Mouse (Mus musculus) bone marrow, adult 2 months (tissue): ENCODE measurements around the gene Hist1h1b. TPM values are rescaled to one million over a fixed set of nuclear protein-coding genes. Genes with fewer than 3 reads are reported as not detected.
"Not testable (repeated sequence)": the region's sequence is repeated elsewhere in the genome, so short reads cannot be mapped to it uniquely, and the experiment has no call there.

Source experiments
- H3K27ac ChIP-seq: fragments of 200-500 bp; 2 replicates; pipeline ENCODE4 v1.5.1; 2012; ENCODE audit warnings: low read depth, mild to moderate bottlenecking, control low read depth, inconsistent platforms, low read length; ENCODE audit not compliant: control insufficient read depth, poor library complexity, insufficient read depth
- H3K4me1 ChIP-seq: fragments of 200-500 bp; 2 replicates; pipeline ENCODE4 v1.6.1; 2011; ENCODE audit warnings: low read length; ENCODE audit not compliant: control insufficient read depth, insufficient read depth
- H3K4me3 ChIP-seq: fragments of 200-500 bp; replicated peaks from 2 replicates; pipeline ENCODE3; 2011; ENCODE audit warnings: mild to moderate bottlenecking, low read depth, low read length, control low read depth; ENCODE audit not compliant: control insufficient read depth
- CTCF ChIP-seq: fragments of 200-500 bp; IDR thresholded peaks from 2 replicates; pipeline ENCODE4 v1.5.1; 2011; ENCODE audit warnings: low read length, control low read depth; ENCODE audit not compliant: control insufficient read depth, insufficient read depth
- POLR2A ChIP-seq: fragments of 200-500 bp; IDR thresholded peaks from 2 replicates; pipeline ENCODE4 v1.6.1; 2011; ENCODE audit warnings: low read depth, mild to moderate bottlenecking, control low read depth, low read length, borderline replicate concordance; ENCODE audit not compliant: control insufficient read depth
- WGBS: fragments of 180-500 bp; shearing (Covaris S2); methylation state at CpG from one replicate; pipeline ENCODE4 v1.1.7; 2018; 5-methylcytosine and 5-hydroxymethylcytosine counted together
- polyA plus RNA-seq: library from polyadenylated mRNA; stranded (reverse); fragments of >200 nt; gene quantifications from 2 replicates; pipeline ENCODE4 v1.2.4, GENCODE M21; 2011; ENCODE audit warnings: low replicate concordance; ENCODE audit not compliant: missing spikeins, insufficient read depth, insufficient read length

Hist1h1b gene
- polyA plus RNA-seq, 1 experiment: 123 TPM

DNA sequence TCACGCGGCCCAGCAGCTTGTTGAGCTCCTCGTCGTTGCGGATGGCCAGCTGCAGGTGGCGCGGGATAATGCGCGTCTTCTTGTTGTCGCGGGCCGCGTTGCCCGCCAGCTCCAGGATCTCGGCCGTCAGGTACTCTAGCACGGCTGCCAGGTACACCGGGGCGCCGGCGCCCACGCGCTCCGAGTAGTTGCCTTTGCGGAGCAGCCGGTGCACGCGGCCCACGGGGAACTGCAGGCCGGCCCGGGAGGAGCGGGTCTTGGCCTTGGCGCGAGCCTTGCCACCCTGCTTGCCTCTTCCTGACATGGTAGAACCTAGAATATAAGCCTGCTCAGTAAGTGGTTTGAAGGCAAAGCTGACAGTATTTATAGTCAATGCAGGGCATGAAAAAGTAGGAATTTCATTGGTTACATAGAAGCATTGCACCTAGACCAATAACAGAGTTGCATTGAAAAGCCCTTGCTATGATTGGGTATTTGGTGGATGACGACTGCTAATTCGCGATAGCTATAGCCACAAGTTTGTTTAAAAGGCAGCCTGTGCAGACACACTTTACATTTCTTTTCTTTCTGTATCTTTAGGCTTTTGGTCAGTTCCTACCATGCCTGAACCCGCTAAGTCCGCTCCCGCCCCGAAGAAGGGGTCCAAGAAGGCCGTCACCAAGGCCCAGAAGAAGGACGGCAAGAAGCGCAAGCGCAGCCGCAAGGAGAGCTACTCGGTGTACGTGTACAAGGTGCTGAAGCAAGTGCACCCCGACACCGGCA, 26.7 kb downstream of the Hist1h1b start, which contains the start of the genes Hist1h2ak and Hist1h2bn:
Gene Hist1h2ak, minus strand, starts transcription at position 304 of the 762 bp plus-strand sequence.
Gene Hist1h2bn, plus strand, starts transcription at position 600 of the 762 bp plus-strand sequence.
- TF ChIP-seq POLR2A: peak; percentile 97
- under 1% methylated on average over 48 of the region's 50 CpGs for WGBS

DNA sequence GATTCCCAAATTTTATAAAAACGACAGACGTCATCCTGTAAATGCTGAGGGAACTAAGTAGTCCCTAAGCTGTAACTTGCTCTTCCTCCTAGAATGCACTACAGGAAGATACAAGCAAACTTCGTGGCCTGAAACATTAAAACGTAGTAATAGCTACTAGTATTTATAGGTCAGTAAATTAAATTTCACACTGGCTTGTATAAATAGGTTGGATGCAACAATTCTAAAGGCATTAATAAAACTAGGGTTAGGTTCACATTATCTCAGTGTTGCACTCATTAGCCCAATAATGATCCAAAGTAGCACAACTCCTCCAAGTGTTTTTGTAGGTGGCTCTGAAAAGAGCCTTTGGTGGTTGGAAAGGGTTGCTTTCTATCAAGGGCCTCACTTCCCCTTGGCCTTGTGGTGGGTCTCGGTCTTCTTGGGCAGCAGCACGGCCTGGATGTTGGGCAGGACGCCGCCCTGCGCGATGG, 27.3 kb downstream of the Hist1h1b start:
- peak overlapping the region; percentile 69 for H3K4me3 ChIP-seq
- H3K4me1 ChIP-seq: peaks cover 2% of the 10 kb centered on the region; the same call in 1 of the 2 replicates
- WGBS: 2% methylated on average over 10 of the region's 10 CpGs
- TF ChIP-seq POLR2A (no peak), CTCF (no peak)
- H3K27ac ChIP-seq: peak overlapping the region; percentile 99

More for the DNA sequence above, 26.7 kb downstream of the Hist1h1b start, which contains the start of the genes Hist1h2ak and Hist1h2bn:
- H3K4me3 ChIP-seq: peak within 1 kb of the TSS; percentile 69
- not testable (repeated sequence) for H3K4me1 ChIP-seq
- H3K27ac ChIP-seq: peak within 1 kb of the TSS; percentile 99

DNA sequence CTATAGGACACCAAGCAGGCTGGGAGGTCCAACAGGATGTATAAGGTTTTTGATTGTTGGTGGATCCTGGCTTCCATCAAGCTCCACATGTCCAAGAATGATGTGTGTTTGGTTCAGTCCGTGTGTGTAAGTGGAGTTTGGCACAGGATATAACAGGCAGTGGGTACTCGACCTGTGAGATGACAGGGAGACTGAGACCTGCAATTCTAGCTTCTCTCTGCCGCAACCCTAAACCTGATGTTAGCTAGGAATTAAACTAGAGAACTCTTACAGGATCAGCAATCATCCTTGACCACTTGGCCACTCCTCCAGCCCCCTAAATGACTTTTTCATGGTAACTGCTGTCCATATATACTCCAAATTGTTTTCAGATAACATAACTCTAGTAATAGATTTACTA, 28.1 kb downstream of the Hist1h1b start:
- peak overlapping the region; percentile 84 for H3K27ac ChIP-seq
- TF ChIP-seq POLR2A: no peak
- TF ChIP-seq CTCF: no peak
- peaks cover 4% of the 10 kb centered on the region; the same call in 1 of the 2 replicates for H3K4me1 ChIP-seq
- 53% methylated on average over 3 of the region's 3 CpGs for WGBS
- H3K4me3 ChIP-seq: peak overlapping the region; percentile 59

DNA sequence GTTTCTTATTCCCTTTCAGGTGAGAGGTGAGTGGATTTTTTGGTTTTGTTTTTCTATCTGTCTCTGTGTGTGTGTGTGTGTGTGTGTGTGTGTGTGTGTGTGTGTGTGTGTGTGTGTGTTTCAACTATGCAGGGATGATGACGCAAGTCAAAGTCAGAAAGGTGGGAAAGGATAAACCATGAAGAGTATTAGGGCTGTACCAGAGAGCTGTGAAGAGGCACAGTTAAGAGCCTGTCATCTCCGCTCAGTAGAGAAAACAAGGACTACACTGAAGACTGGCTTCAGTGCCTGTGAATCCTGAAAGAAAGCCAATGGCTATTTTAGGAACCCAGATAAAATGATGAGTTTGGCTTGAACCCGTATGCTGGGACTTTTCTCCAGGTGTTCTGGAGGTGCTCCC, 28.6 kb downstream of the Hist1h1b start:
- H3K4me1 ChIP-seq: peaks cover 5% of the 10 kb centered on the region; the same call in 1 of the 2 replicates
- TF ChIP-seq CTCF (no peak), POLR2A (no peak)
- H3K27ac ChIP-seq: peak overlapping the region; percentile 46; the same call in 1 of the 2 replicates
- no peak overlapping the region for H3K4me3 ChIP-seq
- 57% methylated on average over 3 of the region's 3 CpGs for WGBS

DNA sequence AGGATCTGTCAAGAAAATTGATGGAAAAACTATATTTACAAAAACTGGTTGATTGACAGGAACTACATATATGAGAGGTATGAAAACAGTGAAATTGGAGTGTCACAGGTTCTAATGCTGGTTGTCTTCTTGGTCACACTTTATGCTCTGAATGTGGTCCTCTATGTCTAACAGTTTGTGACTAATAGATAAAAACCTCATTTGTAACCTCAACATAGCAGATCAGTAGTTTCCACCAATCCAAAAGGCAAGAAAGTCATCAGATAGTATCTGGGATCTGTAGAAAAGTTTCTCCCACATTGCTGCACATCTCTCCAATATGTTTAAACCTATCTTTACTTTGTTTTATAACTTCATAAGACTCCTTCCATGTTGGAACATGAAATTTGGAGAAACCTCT, 29.0 kb downstream of the Hist1h1b start:
- Histone ChIP-seq H3K4me1 (peaks cover 5% of the 10 kb centered on the region; the same call in 1 of the 2 replicates), H3K4me3 (peak overlapping the region; percentile 12), H3K27ac (no peak overlapping the region)
- TF ChIP-seq POLR2A (no peak), CTCF (no peak)

DNA sequence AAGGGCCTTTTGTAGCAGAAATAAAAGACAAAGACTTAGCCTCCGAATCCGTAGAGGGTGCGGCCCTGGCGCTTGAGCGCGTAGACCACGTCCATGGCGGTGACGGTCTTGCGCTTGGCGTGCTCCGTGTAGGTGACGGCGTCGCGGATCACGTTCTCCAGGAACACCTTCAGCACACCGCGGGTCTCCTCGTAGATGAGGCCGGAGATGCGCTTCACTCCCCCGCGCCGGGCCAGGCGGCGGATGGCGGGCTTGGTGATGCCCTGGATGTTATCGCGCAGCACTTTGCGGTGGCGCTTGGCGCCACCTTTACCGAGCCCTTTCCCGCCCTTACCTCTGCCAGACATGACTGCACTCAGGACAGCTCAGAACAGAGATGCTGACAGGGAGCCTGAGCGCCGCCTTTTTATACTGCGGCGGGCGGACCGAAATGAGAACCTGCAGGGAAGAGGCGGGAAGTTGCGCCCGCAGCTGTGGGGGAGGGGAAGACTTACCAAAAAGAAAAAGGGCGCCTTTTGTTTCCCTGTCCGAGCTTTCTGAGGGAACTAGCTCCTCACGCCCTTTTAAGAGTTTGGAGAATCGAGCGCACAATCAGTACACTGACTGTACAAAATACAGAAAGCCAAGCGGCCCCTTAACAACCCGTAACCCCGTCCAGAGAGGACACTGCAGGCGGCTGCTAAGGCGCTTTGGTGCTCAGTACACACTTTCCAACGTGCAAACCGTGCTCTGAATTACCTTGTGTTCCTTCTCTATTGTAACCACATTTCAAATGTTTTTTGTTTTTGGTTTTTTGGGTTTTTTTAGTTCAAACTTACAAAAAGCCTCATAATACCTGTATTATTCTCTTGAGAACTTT, 30.0 kb downstream of the Hist1h1b start, which contains the start of gene Hist1h4k:
Gene Hist1h4k, minus strand, starts transcription at position 347 of the 859 bp plus-strand sequence.
- H3K4me1 ChIP-seq: not testable (repeated sequence)
- peak; percentile 96 for TF ChIP-seq POLR2A
- under 1% methylated on average over 50 of the region's 56 CpGs for WGBS
- Histone ChIP-seq H3K27ac (peak within 1 kb of the TSS; percentile 94), H3K4me3 (peak within 1 kb of the TSS; percentile 66)

DNA sequence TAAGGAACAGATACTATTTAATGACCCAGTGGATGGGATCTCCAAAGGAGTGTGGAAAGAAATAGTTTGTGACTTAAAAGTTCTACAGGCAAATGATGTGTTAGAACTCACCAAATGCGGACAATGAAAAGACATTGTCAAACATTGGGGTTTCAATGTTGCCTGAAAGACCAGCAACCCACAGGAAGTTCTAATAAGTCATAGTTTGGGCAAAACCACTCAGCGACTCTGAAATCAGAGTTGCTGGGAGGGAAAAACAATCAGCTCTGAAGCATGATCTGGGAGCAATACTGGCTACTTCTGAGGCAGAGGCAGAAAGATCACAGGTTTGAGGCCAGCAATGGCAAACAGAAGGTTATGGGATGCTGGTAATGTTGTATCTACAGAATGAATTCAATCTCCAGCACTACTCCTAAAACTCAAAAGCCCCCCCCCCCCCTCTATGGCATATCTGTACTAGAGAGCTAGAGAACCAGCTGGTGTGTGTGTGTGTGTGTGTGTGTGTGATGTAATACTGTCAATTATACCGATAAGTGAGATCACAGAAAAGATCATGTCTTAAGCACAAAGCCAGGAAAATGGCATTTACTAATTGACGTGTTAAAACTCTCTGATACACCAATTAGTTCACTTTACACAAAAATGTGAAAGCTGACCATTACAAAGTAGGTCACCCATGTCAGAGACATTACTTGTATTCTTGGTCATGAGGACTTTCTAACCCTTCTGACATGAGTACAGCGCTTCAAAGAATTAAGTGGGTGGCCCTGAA, 30.9 kb downstream of the Hist1h1b start:
- TF ChIP-seq CTCF (no peak), POLR2A (no peak)
- Histone ChIP-seq H3K4me1 (peaks cover 5% of the 10 kb centered on the region; the same call in 1 of the 2 replicates), H3K27ac (peak overlapping the region; percentile 94), H3K4me3 (peak overlapping the region; percentile 66)
- 6% methylated on average over 5 of the region's 5 CpGs for WGBS
